Mouse (Mus musculus) olfactory bulb, adult 2 months (tissue): ENCODE data around the gene Slc4a3.

Source experiments
- CTCF ChIP-seq: fragments of 200-500 bp; IDR thresholded peaks from 2 replicates; pipeline ENCODE4 v1.5.1; 2012; ENCODE audit warnings: low read depth, mild to moderate bottlenecking, low read length, moderate library complexity; ENCODE audit not compliant: insufficient read depth
- POLR2A ChIP-seq: fragments of 200-500 bp; IDR thresholded peaks from 2 replicates; pipeline ENCODE4 v1.6.1; 2012; ENCODE audit warnings: mild to moderate bottlenecking, low read depth, low read length, moderate library complexity; ENCODE audit not compliant: insufficient read depth

DNA sequence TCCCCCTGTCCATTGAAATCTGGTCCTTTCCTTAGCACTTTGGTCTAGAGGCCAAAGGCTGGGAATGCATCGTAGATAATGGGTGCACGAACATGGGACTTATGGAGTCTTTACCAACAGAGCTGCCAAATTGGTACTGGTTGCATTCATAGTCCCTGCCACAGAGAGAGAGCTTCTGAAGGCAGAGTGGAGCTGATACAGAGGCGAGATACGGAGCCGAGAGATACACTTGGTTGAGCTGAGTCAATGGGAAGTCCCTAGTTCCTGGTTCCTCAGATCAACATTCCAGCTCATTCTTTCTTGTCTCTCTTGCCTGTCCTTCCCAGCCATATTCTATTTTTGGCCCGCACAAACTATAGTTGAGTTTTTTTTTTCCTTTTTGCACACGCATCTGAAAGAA is 27.6 kb downstream of the Slc4a3 start:
- TF ChIP-seq CTCF (no peak), POLR2A (no peak)
